Mouse (Mus musculus): ENCODE results near the gene Cox15.

GRCm38 (mm10) chr19:43745740-43746139 is 7.1 kb downstream of the Cox15 start:
- TF ChIP-seq EP300 (IDR thresholded peaks at IDR 0.05) (no peak), CTCF (IDR thresholded peaks at IDR 0.05) (no peak)

Data from lung, postnatal 0 days (tissue).